Mouse (Mus musculus) cerebellum, adult 9-10 months (tissue): Measurements from ENCODE around the gene Tmem235.
"Not testable (repeated sequence)": the region's sequence is repeated elsewhere in the genome, so short reads cannot be mapped to it uniquely, and the experiment has no call there.

Source experiments
- DNase-seq: peaks from one replicate; pipeline ENCODE4 v3.0.0; 2022

Gene Tmem235

DNA sequence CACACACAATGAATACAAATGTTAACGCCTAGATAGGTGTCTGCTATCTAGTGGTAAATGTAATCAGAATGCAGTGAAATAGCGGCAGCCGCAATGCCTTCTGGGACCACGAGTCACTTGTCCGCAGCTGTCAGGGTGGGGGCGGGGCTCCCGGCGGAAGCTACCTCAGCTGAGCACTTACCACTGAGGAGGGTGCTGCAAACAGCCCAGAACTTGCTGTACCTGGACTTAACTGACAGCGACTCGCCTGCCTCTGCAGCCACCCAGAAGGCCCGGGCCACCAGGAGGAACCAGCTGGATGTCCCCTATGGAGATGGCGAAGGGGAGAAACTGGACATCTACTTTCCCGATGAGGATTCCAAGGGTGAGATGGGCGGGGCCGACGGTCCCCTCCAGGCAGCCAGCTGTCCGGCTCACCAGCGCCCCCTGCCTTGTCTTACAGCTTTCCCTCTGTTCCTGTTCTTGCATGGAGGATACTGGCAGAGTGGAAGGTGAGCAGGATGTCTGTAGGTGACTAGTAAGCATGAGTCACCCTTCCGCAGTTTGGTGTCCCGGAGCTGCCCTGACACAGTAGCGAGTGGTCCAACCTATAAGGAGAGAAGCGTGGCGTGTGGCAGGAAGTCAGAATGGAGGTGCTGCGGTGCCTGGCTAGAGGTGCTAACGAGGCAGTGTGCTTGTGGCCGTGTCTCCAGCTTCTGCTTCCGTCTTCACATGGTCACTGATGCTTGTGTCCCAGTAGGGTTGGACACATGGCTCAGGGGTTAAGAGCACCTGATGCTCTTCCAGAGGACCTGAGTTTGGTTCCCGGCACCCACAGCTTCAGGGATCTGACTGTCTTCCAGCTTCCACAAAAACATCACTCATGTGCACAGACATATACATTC lies 28.2 kb upstream of the Tmem235 start:
- peak; percentile 50 for DNase-seq

DNA sequence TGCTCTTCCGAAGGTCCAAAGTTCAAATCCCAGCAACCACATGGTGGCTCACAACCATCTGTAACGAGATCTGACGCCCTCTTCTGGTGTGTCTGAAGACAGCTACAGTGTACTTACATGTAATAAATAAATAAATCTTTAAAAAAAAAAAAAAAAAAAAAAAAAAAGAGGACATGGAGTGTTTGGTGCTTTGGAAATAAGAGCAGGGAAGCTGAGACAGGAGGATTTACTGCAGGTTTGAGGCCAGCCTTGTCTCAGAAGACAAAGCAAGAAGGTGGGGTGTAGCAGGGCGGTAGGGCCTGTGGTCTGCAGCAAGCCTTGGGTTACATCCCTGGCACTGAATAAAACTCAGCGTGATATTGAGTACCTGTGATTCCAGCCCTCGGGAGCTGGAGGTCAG lies 27.0 kb upstream of the Tmem235 start:
- DNase-seq, result not testable (repeated sequence)

DNA sequence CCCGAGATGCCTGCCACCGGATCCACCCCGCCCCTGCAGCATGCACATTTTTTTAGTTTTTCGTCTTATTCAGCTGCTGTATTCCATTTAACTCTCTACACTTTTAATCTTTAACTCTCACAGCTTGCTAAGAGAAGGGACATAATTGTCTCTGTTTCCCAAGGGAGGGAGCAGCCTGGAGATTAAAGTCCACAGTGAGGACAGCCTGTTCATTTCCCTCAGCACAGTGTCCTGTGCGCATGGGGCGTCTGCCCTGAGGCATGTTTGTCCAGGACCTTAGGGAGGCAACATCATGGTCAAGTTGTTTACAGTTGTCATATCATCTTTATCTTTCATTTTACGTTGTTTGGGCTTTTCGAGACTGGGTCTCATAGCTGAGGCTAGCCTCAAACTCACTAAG lies 26.5 kb upstream of the Tmem235 start:
- DNase-seq, result no peak

DNA sequence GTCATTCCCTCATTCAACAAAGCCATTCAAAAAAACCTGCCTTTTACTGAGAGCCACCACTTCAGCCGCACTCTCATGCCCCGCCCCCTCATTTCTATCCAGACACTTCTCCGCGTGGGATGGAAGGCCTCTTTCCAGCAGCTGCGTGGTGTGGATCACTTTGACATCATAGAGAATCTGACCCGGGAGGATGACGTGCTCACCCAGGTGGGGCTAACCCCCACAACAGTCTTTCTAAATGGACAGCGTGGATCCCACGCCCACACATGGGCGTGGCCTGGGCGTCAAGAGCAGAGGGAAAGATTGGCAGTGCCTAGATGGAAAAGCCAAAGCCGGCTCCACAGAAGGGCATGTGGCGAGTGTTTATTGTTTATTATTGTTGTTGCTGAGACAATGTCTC lies 24.2 kb upstream of the Tmem235 start:
- no peak for DNase-seq

DNA sequence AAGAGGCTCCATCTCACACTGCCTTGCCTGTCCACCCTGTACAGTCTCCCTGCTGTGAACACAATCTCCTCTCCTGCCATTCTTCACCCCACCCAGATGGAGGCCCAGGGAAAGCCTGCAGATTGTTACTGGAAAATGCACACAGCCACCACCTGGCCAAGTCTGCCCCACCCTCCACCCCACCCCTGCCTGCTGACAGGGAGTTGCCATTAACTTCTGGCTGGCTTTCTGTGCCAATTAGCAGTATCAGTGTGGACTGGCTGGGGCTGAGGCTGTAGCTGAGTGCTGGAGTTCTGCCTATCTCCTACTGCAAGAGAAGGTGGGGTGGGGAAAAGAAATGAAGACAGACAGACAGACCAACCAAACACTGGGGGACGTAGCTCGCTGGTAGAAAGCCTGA lies 22.0 kb upstream of the Tmem235 start:
- no peak for DNase-seq

DNA sequence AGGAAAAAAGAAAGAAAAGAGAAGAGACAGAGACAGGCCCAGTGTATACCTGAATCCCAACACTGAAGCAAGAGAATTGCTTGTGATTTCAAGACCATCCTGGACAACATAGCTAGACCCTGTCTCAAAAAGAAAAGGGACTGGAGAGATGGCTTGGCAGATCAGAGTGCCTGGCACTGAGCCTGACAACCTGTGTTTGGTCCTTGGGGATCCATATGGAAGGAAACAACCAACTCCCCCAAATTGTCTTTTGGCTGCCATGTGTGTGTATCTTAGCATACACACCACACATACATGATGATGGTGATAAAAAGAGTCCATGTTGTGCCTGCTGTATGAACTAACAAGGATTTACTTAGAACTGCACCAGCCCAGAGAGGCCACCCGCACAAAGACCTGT lies 21.5 kb upstream of the Tmem235 start:
- DNase-seq, result no peak

DNA sequence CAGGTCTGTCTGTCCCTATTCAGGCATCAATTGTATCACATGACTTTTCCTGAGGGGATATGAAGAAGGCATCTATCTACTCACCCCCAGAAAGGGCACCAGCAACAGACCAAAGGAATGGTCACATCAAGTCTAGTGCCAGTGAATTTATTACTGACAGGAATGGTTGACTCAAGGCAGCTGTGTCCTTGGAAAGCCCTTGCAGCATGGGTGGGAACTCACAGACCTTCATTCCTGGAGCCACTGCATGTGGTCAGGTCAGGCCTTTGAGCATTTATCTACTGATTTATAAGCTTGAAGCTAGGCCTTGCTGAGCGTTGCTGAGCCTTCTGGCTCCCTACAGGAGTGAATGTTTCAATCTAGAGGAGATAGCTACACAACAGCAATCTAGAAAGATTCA lies 19.6 kb upstream of the Tmem235 start:
- no peak for DNase-seq

DNA sequence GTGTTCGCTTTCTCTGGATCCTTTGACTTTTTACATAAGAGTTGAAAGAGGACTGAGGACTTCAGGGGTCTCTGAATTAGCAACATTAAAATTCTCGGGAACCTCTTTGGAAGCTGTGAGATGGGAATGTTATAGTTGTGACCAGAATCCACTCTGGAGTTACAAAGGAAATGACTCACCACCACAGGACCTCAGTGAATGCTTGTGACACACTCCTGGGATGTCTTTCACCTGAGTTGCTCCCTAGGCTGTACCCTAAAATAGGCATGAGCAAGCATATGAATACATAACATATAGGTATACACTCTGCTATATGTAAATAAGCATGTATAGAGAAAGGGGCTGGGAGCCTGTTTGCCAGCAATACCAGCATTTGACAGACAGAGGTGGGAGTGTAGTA lies 17.1 kb upstream of the Tmem235 start:
- no peak for DNase-seq

DNA sequence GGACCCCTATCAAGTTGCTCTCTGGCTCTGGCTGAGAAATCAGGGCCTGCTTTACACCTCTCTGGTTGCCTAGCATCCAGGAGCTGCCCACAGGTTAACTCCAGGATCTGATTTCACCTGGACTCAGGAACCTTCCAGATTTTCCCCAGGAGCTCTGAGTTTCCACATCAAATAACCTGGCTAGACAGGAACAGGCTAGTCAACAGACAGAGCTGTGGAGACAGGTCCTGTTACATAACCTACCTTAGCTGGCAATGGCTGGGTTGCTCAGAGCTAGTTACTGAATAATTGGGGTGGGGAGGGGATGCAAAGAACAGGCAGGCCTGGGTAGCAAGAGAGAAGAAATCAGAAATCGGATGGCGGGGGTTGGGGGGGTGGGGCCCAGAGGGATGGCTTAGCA lies 15.6 kb upstream of the Tmem235 start:
- DNase-seq, result no peak

DNA sequence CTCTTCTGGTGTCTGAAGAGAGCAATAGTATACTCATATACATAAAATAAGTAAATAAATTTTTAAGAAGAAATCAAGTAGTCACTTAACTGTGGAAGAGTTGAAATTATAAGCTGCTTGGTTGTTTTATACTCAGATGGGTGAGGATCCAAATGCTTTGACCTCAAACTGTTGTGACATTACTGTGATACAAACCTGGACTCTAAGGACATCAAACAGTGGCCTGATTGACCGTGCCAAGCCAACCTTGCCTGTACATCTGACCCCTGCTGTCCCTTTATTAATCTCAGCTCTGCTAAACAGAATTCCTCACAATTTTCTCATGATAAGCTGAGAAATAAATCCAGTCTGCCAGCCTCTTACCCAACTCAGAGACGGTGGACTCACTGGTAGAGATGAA lies 14.9 kb upstream of the Tmem235 start:
- DNase-seq, result no peak

DNA sequence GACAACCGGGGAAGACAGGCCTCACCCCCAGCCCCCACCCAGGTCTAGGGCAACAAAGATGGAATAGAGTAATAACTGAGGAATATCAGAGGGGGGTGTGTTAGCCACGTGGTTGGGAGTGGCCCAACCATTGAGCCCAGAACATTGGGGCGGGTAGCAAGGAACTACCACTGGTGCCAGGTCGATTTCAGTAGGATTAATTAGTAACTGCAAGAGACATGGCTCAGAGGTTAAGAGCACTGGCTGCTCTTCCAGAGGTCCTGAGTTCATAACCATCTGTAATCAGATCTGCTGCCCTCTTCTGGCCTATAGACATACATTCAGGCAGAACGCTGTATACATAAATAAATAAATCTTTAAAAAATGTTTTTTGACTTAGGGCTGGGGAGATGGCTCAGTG lies 13.9 kb upstream of the Tmem235 start:
- no peak for DNase-seq

DNA sequence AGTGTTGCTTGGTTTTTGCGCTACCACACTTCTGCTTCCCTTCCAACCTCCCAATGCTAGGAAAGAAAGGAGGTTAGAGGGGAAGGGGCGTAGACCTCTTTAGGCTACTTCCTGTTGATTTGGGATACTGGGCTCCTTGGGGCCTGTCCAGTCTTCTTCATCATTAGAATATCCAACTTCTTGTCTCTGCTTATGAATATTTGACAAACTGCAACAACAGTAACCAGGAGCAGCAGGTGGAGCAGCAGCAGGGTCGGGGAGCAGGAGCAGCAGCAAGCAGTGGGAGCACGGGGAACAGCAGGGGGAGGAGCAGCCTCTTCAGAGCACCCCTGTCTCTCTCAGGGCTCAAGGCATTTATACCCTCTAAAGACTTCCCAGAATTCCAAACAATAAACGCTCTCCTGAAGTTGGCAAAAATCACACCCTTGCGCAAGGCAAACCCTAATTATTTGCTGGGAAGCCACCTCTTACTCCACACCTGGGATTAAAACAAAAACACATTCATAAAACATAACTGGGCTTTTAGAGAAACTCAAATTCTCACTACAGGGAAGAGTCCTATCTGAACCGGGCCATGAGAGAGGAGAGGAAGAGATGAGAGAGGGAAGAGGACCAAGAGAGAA lies 12.8 kb upstream of the Tmem235 start:
- DNase-seq, result no peak

DNA sequence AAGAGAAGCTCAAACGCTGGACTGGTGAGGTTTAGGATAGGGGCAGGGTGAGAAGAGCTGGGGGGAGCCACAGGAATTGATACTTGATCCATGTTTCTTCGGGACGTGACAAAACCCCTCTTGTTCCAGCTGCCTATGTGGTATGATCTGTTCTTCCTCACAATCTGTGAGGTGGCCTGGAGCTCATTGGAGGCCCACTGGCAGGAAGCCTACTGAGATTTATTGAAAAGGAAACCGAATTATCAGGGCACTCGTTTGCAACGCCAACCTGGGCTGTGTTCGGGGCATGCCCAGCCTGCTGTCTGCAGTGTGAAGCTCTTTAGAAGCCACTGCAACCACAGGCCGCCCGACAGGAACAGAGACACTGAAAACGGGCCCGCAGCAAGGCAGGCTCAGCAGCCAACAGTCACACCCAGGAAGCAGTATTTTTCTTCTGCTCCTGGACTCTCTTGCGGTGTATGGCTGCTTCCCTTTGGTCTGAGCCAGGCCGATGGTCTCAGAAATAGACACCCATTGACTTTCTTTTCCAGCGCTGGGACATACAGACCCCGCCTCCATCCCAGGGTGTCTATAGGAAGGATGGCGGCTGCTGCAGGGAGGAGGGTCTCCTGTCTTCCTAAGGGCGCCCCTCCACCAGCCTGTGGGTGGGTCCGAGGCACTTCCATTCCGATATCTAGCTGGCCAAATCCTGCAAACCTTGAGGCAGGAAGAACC lies 12.1 kb upstream of the Tmem235 start:
- peak; percentile 38 for DNase-seq

DNA sequence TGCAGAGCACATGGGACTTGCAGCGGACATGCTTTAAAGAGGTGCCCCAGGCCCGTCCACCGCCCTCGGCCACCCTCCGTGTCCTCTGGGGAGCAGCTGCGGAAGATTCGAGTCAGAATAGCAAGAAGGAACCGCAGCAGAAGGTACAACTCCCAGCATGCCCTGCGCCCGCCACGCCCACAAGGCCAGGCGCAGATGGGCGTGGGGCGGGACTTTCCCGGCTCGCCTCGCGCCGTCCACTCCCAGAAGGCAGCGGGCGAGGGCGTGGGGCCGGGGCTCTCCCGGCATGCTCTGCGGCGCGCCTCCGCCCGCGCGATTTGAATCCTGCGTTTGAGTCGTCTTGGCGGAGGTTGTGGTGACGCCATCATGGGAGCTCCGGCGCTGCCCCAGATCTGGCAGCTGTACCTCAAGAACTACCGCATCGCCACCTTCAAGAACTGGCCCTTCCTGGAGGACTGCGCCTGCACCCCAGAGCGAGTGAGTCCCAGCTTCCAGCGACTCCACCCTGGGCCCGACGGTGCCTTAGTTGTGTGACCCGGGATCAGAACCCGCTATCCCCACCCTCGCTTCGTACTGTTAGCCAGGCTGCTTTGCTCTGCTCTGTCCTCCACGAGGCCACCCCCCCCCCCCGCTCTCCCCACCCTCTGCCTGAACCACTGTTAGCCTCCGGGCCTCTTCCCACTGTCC lies 11.4 kb upstream of the Tmem235 start, which contains the start of gene Birc5:
TSS of gene Birc5 (plus strand) at position 267 of the 687 bp plus-strand sequence.
- peak; percentile 94 for DNase-seq

DNA sequence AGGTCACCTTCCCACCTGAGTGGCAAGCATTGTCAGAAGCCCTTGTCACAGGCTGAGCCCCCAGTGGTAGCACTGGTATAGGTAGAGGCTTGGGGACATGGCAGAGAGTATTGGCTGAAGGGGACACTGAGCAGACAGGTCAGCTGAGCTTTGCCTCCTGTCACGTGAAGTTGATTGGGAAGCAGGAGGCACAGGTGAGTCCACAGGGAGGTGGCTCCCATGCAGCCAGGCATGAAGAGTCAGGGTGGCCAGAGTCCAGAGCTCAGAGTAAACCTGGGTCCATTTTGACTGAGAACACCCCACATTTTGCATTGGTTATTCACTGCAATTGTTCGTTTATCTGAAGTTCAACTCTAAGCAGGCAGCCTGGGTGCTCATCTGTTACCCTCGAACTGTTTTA lies 7.7 kb upstream of the Tmem235 start:
- DNase-seq, result no peak

DNA sequence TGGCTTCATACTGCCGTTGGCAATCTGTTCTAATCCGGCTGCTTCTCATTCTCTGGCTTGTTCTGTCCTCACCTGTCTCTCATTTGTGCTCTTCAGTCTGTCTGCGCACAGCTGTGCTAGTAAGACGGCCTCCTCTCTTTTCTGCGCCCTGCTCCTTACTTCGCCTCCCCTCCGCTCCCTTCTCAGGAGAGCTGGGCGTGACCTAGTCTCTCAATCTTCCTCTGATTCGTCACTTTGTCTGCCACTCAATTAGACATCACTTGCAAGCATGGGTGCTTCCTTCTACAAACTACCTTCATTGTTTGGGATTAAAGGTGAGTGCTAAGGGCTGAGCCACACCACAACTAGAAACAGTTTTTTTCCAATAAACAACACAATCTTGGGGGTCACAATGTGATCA lies 6.3 kb upstream of the Tmem235 start:
- no peak for DNase-seq

DNA sequence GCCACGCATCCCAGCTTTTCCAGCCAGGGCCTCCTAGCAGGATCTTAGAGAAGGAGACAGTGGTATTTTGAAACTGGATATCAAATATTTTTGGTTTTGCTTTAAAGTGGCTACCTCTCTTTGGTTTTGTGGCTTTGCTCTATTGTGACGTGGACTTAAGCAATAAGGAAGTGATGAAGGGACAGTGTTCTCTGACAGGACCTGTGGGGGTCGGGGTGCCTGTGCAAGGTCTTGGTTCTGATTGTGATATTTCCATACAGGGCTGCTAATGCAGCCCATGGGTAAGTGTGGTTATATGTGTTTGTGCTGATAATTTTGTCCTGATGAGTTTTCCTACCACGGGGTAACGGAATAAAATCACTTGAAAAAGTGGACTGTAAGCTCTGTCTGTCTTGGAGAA lies 5.2 kb upstream of the Tmem235 start:
- DNase-seq, result no peak

DNA sequence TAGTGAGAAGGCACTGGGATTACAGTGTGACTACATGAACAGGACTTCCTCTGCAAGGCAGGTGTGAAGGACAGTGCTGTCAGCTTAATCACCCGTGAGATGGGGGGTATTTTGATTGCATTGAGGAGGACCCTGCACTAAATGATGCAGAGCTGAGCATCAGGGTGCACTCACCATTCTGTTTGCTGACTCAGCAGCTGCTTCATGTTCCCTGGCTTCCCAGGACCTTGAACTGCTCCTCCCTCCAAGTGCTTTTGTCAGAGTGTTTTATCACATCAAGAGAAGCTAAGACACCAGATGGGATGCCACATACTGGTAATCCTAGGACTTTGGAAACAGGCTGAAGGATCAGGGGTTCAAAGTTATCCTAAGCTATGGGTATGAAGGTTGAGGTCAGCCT lies 4.6 kb upstream of the Tmem235 start:
- DNase-seq, result no peak

DNA sequence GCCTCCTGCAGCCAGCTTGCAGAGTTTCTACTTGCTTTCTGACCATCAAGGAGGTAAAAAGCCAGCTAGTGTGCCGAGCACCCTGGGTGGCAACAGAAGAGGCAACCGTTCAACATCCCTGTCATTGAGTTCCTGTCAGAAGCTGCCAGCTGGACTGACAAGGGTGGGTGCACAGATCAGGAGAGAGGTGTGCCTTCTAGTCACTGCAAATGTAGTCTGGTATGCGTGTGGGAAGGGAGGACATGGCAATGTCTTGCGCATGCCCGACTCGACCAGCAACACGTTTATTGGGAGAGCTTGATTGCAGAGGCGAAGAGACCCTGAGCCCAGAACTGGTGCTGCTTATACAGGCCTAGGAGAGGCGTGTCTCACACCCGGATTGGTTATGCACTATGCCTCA lies 3.1 kb upstream of the Tmem235 start:
- DNase-seq, result no peak

DNA sequence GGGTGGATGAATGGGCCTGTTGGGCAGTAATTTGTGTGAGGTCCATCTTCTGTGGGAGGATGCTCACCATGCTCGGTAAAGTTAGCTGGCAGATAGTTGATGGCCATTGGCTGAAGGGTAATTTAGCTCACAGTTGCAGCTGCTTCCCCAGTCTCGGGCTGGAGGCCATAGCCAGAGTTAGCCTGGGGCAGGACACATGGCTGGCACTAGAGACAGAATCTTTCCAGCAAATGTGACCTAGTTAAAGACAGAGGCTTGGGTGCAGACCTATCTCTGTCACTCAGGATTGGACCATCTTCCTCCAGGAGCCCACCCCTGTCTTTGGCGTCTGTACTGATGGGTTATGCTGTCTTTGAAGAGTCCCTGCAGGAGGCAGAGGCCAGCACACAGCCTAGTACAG lies 2.2 kb upstream of the Tmem235 start:
- no peak for DNase-seq

DNA sequence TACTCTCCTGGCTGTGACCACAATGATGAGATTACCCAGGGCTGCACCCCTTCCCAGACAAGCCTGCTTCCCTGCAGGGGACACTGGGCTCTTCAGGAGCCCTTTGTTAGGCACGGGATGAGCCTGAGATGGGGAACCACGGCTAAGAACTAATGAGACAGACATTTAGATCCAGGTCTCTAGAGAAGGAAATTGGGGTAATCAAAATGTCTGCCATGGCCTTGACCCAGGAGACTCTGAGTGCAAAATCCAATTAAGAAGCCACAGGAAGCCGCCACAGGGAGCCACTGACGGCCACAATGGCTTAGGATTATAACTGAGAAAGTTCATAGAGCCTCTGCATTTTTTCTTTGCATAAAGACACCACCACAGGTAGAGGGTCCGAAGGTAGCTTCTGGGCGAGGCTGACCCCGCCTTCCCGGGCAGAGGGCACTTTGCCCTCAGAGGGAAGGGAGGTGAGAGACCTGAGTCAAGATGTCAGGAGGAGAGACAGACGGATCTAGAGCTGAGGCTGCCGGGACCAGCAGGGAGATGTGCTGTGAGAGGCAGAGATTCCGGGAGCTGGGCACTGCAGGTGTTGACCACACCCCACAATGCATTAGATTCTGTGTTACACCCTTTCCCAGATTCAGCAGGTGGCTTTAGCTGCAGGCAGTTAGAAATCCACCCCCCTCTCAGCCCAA lies 2.8 kb downstream of the Tmem235 start:
- no peak for DNase-seq

DNA sequence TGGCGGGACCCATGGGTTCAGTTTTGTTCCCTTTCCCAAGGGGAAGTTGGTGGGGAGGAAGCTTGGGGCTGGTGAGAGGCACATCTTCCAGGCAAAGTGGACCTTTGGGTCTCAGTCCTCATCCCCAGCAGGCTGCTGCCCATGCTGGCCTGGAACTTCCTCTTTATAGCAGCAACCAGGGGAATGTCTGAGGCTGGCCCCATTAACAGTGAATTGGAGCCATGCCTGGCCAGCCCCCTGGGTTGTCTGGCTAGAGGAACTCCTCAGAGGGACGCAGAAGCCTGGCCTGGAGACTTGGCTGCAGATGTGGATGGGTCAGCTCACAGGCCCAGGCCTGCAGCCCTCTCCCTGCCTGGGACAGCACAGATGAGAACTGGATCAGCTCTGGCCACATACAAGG lies 4.3 kb downstream of the Tmem235 start:
- no peak for DNase-seq

DNA sequence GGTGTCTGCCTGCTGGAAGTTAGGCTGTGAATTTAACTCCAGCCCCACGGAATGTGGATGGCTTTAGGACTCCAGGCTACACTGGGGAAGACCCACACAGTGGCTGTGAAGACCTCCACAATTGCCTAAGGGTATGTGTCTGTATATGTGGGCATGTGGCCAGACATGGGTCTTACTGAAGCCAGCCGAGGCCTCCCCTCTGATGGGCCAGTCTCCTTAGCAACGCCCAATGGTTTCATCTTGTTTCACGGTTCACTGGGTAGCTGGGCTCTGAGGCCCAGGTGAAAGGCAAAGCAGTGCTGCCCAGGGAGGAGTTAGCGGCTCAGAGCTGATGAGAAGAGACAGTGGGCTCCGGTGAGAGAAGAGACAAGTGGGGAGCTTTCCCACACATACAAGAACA lies 5.4 kb downstream of the Tmem235 start:
- DNase-seq, result no peak
